ENCODE assay signal across 30 mouse cellular contexts in the genomic region with DNA sequence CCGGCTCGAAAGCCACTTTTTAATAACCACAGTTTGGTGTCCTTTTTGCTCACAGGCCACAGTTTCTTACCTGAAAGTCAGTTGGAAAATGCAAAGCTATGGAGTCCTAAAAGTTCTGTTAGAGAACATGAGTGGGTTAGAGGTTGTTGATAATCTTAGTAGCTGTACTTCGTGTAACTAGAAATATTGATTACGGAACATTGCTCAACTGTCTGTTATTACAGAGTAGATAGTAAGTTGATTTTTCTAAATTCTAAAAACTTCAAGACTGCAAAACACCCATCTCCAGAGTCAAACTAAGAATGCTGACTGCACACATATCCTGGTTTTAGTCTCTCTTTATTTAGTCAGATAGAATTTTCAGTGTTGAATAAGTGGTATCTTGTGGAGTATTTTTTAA.
"Had no signal": no experiment of that assay in that cellular context is flagged by ENCODE, and none has a peak within 500 bp of the region (broad histone marks: within the 10 kb centered on the region; RNA-seq: fewer than 3 reads in every experiment).

No protein-coding gene starts in this region.

- DNase-seq: left cerebral cortex, postnatal 4 days; liver; liver, embryonic 13.5 days; lung, adult 18-20 months; lung, adult 2 months; lung, embryonic 14.5 days; lung, postnatal 10 days; lung, postnatal 14 days; lung, postnatal 36 days; lung, postnatal 4 days; midbrain, embryonic 14.5 days had no signal

- H3K9me3 ChIP-seq: limb, embryonic 10.5 days; limb, embryonic 12.5 days; limb, embryonic 13.5 days; limb, embryonic 15.5 days; liver, embryonic 12.5 days; liver, embryonic 13.5 days; liver, embryonic 15.5 days; lung, embryonic 15.5 days; megakaryocyte, embryonic 14.5 days; midbrain, embryonic 10.5 days; midbrain, embryonic 12.5 days; midbrain, embryonic 13.5 days; neural tube, embryonic 12.5 days had no signal

- H3K4me1 ChIP-seq: limb, embryonic 10.5 days; limb, embryonic 12.5 days; limb, embryonic 13.5 days; limb, embryonic 15.5 days; liver, embryonic 15.5 days; lung, embryonic 15.5 days; megakaryocyte, embryonic 14.5 days; midbrain, embryonic 10.5 days; midbrain, embryonic 12.5 days; midbrain, embryonic 13.5 days; neural tube, embryonic 12.5 days had no signal

- H3K4me2 ChIP-seq: limb, embryonic 12.5 days; limb, embryonic 13.5 days; limb, embryonic 15.5 days; liver, embryonic 12.5 days; liver, embryonic 13.5 days; liver, embryonic 15.5 days; lung, embryonic 14.5 days; lung, embryonic 15.5 days; midbrain, embryonic 12.5 days; midbrain, embryonic 13.5 days; neural tube, embryonic 12.5 days had no signal

- H3K9ac ChIP-seq: limb, embryonic 12.5 days; limb, embryonic 13.5 days; limb, embryonic 15.5 days; liver, embryonic 12.5 days; liver, embryonic 13.5 days; liver, embryonic 14.5 days; liver, embryonic 15.5 days; liver, postnatal 0 days; lung, embryonic 14.5 days; lung, embryonic 15.5 days; midbrain, embryonic 12.5 days; midbrain, embryonic 13.5 days; neural tube, embryonic 12.5 days had no signal

- ATAC-seq: liver, embryonic 12.5 days; liver, postnatal 0 days; lung, postnatal 0 days; midbrain, embryonic 13.5 days; midbrain, embryonic 16.5 days had no signal

- H3K27me3 ChIP-seq: limb, embryonic 12.5 days; limb, embryonic 13.5 days; limb, embryonic 15.5 days; liver, embryonic 12.5 days; liver, embryonic 13.5 days; liver, embryonic 15.5 days; lung, embryonic 15.5 days; megakaryocyte, embryonic 14.5 days; midbrain, embryonic 12.5 days; midbrain, embryonic 13.5 days; neural tube, embryonic 12.5 days had no signal

- H3K27ac ChIP-seq: left cerebral cortex, adult 2 months; limb, embryonic 10.5 days; limb, embryonic 12.5 days; limb, embryonic 13.5 days; limb, embryonic 15.5 days; liver, embryonic 12.5 days; liver, embryonic 13.5 days; liver, embryonic 14.5 days; liver, embryonic 15.5 days; lung, embryonic 15.5 days; macrophage; midbrain, embryonic 10.5 days; midbrain, embryonic 12.5 days; midbrain, embryonic 13.5 days; neural tube, embryonic 12.5 days had no signal

- H3K4me3 ChIP-seq: left cerebral cortex, adult 2 months; limb, embryonic 10.5 days; limb, embryonic 12.5 days; limb, embryonic 13.5 days; limb, embryonic 15.5 days; liver, embryonic 12.5 days; liver, embryonic 13.5 days; liver, embryonic 15.5 days; lung, embryonic 15.5 days; megakaryocyte, embryonic 14.5 days; midbrain, embryonic 10.5 days; midbrain, embryonic 12.5 days; midbrain, embryonic 13.5 days; myocyte; neural tube, embryonic 12.5 days had no signal

- H3K36me3 ChIP-seq: limb, embryonic 10.5 days; limb, embryonic 12.5 days; limb, embryonic 13.5 days; limb, embryonic 15.5 days; liver, embryonic 12.5 days; liver, embryonic 13.5 days; liver, embryonic 15.5 days; lung, embryonic 15.5 days; midbrain, embryonic 10.5 days; midbrain, embryonic 12.5 days; midbrain, embryonic 13.5 days; neural tube, embryonic 12.5 days had no signal
